Mouse (Mus musculus) hindbrain, postnatal 0 days (tissue): ENCODE data around the gene Prkca. TPM values are rescaled to one million over a fixed set of nuclear protein-coding genes. Genes with fewer than 3 reads are reported as not detected.

Experiments
- ATAC-seq: fragments of 200-750 bp; cut with Nextera tagmentation; 2 replicates; pipeline ENCODE4 v1.8.0; 2017; ENCODE audit warnings: mild to moderate bottlenecking, moderate TSS enrichment, moderate library complexity
- DNase-seq: peaks from one replicate; pipeline ENCODE4 v3.0.0-alpha.2; 2015; ENCODE audit warnings: low spot score
- H3K27ac ChIP-seq: fragments of 300-500 bp; sonication (generic); 2 replicates; pipeline ENCODE4 v1.5.1; 2014; ENCODE audit warnings: mild to moderate bottlenecking
- H3K27me3 ChIP-seq: fragments of 300-500 bp; sonication (generic); 2 replicates; pipeline ENCODE4 v1.6.1; 2014; ENCODE audit warnings: low read length, mixed read lengths; ENCODE audit not compliant: insufficient read depth
- H3K36me3 ChIP-seq: fragments of 300-500 bp; sonication (generic); 2 replicates; pipeline ENCODE4 v1.6.1; 2014; ENCODE audit warnings: low read length, mixed read lengths; ENCODE audit not compliant: insufficient read depth
- H3K4me1 ChIP-seq: fragments of 300-500 bp; sonication (generic); 2 replicates; pipeline ENCODE4 v1.6.1; 2014; ENCODE audit warnings: antibody characterized with exemption, low read length, mixed read lengths; ENCODE audit not compliant: insufficient read depth
- H3K4me2 ChIP-seq: fragments of 300-500 bp; sonication (generic); 2 replicates; pipeline ENCODE4 v1.6.1; 2014; ENCODE audit warnings: low read depth, mild to moderate bottlenecking, low read length, moderate library complexity, mixed read lengths
- H3K4me3 ChIP-seq: fragments of 300-500 bp; sonication (generic); 2 replicates; pipeline ENCODE4 v1.5.1; 2014; ENCODE audit warnings: low read length
- H3K9ac ChIP-seq: fragments of 300-500 bp; sonication (generic); replicated peaks from 2 replicates; pipeline ENCODE4 v1.6.1; 2014; ENCODE audit warnings: mild to moderate bottlenecking, low read length, moderate library complexity, mixed read lengths
- H3K9me3 ChIP-seq: fragments of 300-500 bp; sonication (generic); 2 replicates; pipeline ENCODE4 v1.6.1; 2016; ENCODE audit warnings: low read length, mixed read lengths
- CTCF ChIP-seq: IDR thresholded peaks from 2 replicates; pipeline ENCODE4 v1.5.1; 2016; ENCODE audit warnings: antibody characterized with exemption, control low read depth, low read depth
- WGBS: fragments of 180-500 bp; shearing (Covaris S2); extraction: QIAGEN DNeasy Blood & Tissue Kit; methylation state at CpG from one replicate; pipeline ENCODE4 v1.1.7; 2014; 5-methylcytosine and 5-hydroxymethylcytosine counted together
- polyA plus RNA-seq: library from polyadenylated mRNA; unstranded; fragments of >200 nt; fragmentation: Nextera tagmentation; extraction: Ambion mirVana; gene quantifications from 2 replicates; pipeline ENCODE4 v1.2.1, GENCODE M21; 2015
- total RNA-seq: library from RNA; depleted of rRNA; stranded (reverse); fragments of >200 nt; gene quantifications from 2 replicates; pipeline ENCODE4 v1.2.3, GENCODE M21; 2014

Prkca gene
- total and polyA plus RNA-seq, 2 experiments from 2014 or later, result 8.0 to 25.0 TPM

GRCm38 (mm10) chr11:108122486-108122885, 221.2 kb downstream of the Prkca start:
- Histone ChIP-seq H3K36me3 (no peaks in the 10 kb centered on the region), H3K9ac (no peak overlapping the region), H3K4me1 (no peaks in the 10 kb centered on the region), H3K9me3 (no peaks in the 10 kb centered on the region), H3K4me2 (no peak overlapping the region), H3K27me3 (no peaks in the 10 kb centered on the region), H3K4me3 (no peak overlapping the region), H3K27ac (no peak overlapping the region)
- ATAC-seq (no peak), DNase-seq (no peak)
- 81% methylated on average over 7 of the region's 7 CpGs for WGBS
- TF ChIP-seq CTCF, result no peak

GRCm38 (mm10) chr11:108120708-108121107, 223.0 kb downstream of the Prkca start:
- ATAC-seq (no peak), DNase-seq (no peak)
- Histone ChIP-seq H3K27me3 (no peaks in the 10 kb centered on the region), H3K4me1 (no peaks in the 10 kb centered on the region), H3K9ac (no peak overlapping the region), H3K9me3 (no peaks in the 10 kb centered on the region), H3K4me2 (no peak overlapping the region), H3K36me3 (no peaks in the 10 kb centered on the region), H3K4me3 (no peak overlapping the region), H3K27ac (no peak overlapping the region)
- no peak for TF ChIP-seq CTCF
- 68% methylated on average over 5 of the region's 5 CpGs for WGBS

- 88% methylated on average over 3 of the region's 3 CpGs for WGBS
Observed at GRCm38 (mm10) chr11:108119785-108120184, 223.9 kb downstream of the Prkca start.

GRCm38 (mm10) chr11:108118814-108119213, 224.9 kb downstream of the Prkca start:
- H3K4me3 ChIP-seq, result no peak overlapping the region
- DNase-seq (no peak), ATAC-seq (no peak)

More at GRCm38 (mm10) chr11:108119785-108120184, 223.9 kb downstream of the Prkca start:
- H3K9ac ChIP-seq, result no peak overlapping the region
- no peak for TF ChIP-seq CTCF
- DNase-seq (no peak), ATAC-seq (no peak)
- H3K27ac ChIP-seq, result no peak overlapping the region
- H3K4me2 ChIP-seq, result no peak overlapping the region
- H3K9me3 ChIP-seq, result no peaks in the 10 kb centered on the region
- H3K27me3 ChIP-seq, result no peaks in the 10 kb centered on the region
- no peak overlapping the region for H3K4me3 ChIP-seq
- no peaks in the 10 kb centered on the region for H3K4me1 ChIP-seq
- no peaks in the 10 kb centered on the region for H3K36me3 ChIP-seq

GRCm38 (mm10) chr11:108118221-108118620, 225.5 kb downstream of the Prkca start:
- H3K27ac ChIP-seq, result no peak overlapping the region
- no peaks in the 10 kb centered on the region for H3K4me1 ChIP-seq
- no peaks in the 10 kb centered on the region for H3K36me3 ChIP-seq
- H3K9ac ChIP-seq, result no peak overlapping the region
- TF ChIP-seq CTCF, result no peak
- H3K4me2 ChIP-seq, result no peak overlapping the region
- DNase-seq (no peak), ATAC-seq (no peak)
- no peaks in the 10 kb centered on the region for H3K27me3 ChIP-seq
- H3K4me3 ChIP-seq, result no peak overlapping the region
- no peaks in the 10 kb centered on the region for H3K9me3 ChIP-seq
- 93% methylated on average over 5 of the region's 5 CpGs for WGBS

More at GRCm38 (mm10) chr11:108118814-108119213, 224.9 kb downstream of the Prkca start:
- no peak overlapping the region for H3K27ac ChIP-seq
- H3K4me2 ChIP-seq, result no peak overlapping the region
- no peak overlapping the region for H3K9ac ChIP-seq
- no peak for TF ChIP-seq CTCF
- no peaks in the 10 kb centered on the region for H3K36me3 ChIP-seq
- H3K4me1 ChIP-seq, result no peaks in the 10 kb centered on the region
- WGBS, result 79% methylated on average over 2 of the region's 2 CpGs
- H3K27me3 ChIP-seq, result no peaks in the 10 kb centered on the region
- no peaks in the 10 kb centered on the region for H3K9me3 ChIP-seq

GRCm38 (mm10) chr11:108117360-108118050, 226.2 kb downstream of the Prkca start:
- Histone ChIP-seq H3K27ac (no peak overlapping the region), H3K4me2 (no peak overlapping the region), H3K4me1 (no peaks in the 10 kb centered on the region), H3K27me3 (no peaks in the 10 kb centered on the region), H3K36me3 (no peaks in the 10 kb centered on the region), H3K9ac (no peak overlapping the region), H3K4me3 (no peak overlapping the region), H3K9me3 (no peaks in the 10 kb centered on the region)
- no peak for TF ChIP-seq CTCF
- DNase-seq (peak; percentile 37), ATAC-seq (no peak)
- 60% methylated on average over 10 of the region's 10 CpGs for WGBS

- no peak overlapping the region for H3K4me3 ChIP-seq
- no peak overlapping the region for H3K4me2 ChIP-seq
- no peak for DNase-seq
- H3K27ac ChIP-seq, result no peak overlapping the region
- ATAC-seq, result no peak
- no peak for TF ChIP-seq CTCF
- no peaks in the 10 kb centered on the region for H3K36me3 ChIP-seq
- no peaks in the 10 kb centered on the region for H3K4me1 ChIP-seq
- WGBS, result 97% methylated on average over 3 of the region's 3 CpGs
- no peaks in the 10 kb centered on the region for H3K9me3 ChIP-seq
- no peak overlapping the region for H3K9ac ChIP-seq
- no peaks in the 10 kb centered on the region for H3K27me3 ChIP-seq
Observed at GRCm38 (mm10) chr11:108114091-108114490, 229.6 kb downstream of the Prkca start.
